Mouse (Mus musculus) heart, embryonic 14.5 days (tissue): ENCODE results near the gene Dyrk1b. TPM values are rescaled to one million over a fixed set of nuclear protein-coding genes. Genes with fewer than 3 reads are reported as not detected.
"Not testable (repeated sequence)": the region's sequence is repeated elsewhere in the genome, so short reads cannot be mapped to it uniquely, and the experiment has no call there.

Experiments used
- ATAC-seq: fragments of 200-750 bp; cut with Nextera tagmentation; 2 replicates; pipeline ENCODE4 v1.8.0; 2017; ENCODE audit warnings: low read depth, moderate TSS enrichment; ENCODE audit not compliant: insufficient number of reproducible peaks, insufficient read depth, low FRiP score
- H3K27ac ChIP-seq, 2 experiments: fragments of 200-500 bp in 1 of 2; fragments of 300-500 bp in 1 of 2; sonication (generic) in 1 of 2; replicated peaks in 1 of 2; 2 replicates each; pipeline ENCODE4 v1.5.1; 2012 to 2014; ENCODE audit warnings: low read depth in 2 of 2, low read length in 2 of 2, control low read depth in 1 of 2, mild to moderate bottlenecking in 1 of 2, mixed read lengths in 1 of 2; ENCODE audit not compliant: control insufficient read depth in 1 of 2, insufficient read depth in 1 of 2
- H3K27me3 ChIP-seq: fragments of 300-500 bp; sonication (generic); 2 replicates; pipeline ENCODE4 v1.6.1; 2014; ENCODE audit warnings: mild to moderate bottlenecking, low read length, control low read depth; ENCODE audit not compliant: control insufficient read depth, insufficient read depth
- H3K36me3 ChIP-seq: fragments of 300-500 bp; sonication (generic); 2 replicates; pipeline ENCODE4 v1.6.1; 2014; ENCODE audit warnings: mild to moderate bottlenecking, control low read depth, low read length, mixed read lengths; ENCODE audit not compliant: control insufficient read depth, insufficient read depth
- H3K4me1 ChIP-seq, 2 experiments: fragments of 200-500 bp in 1 of 2; fragments of 300-500 bp in 1 of 2; sonication (generic) in 1 of 2; 2 replicates each; pipeline ENCODE4 v1.6.1; 2012 to 2014; ENCODE audit warnings: low read length in 2 of 2, control low read depth in 1 of 2, mixed read lengths in 1 of 2; ENCODE audit not compliant: control insufficient read depth in 2 of 2, insufficient read depth in 2 of 2
- H3K4me2 ChIP-seq: fragments of 300-500 bp; sonication (generic); 2 replicates; pipeline ENCODE4 v1.6.1; 2014; ENCODE audit warnings: mild to moderate bottlenecking, low read length
- H3K4me3 ChIP-seq, 2 experiments: fragments of 200-500 bp in 1 of 2; fragments of 300-500 bp in 1 of 2; sonication (generic) in 1 of 2; 2 replicates each; pipeline ENCODE4 v1.5.1; 2012 to 2014; ENCODE audit warnings: low read length in 2 of 2, mild to moderate bottlenecking in 2 of 2, control low read depth in 1 of 2, low read depth in 1 of 2, moderate library complexity in 1 of 2; ENCODE audit not compliant: control insufficient read depth in 1 of 2, insufficient read depth in 1 of 2
- H3K9ac ChIP-seq: fragments of 300-500 bp; sonication (generic); 2 replicates; pipeline ENCODE4 v1.6.1; 2014; ENCODE audit warnings: mild to moderate bottlenecking, low read length
- H3K9me3 ChIP-seq: fragments of 300-500 bp; sonication (generic); 2 replicates; pipeline ENCODE4 v1.6.1; 2016; ENCODE audit warnings: low read length, control low read depth; ENCODE audit not compliant: control insufficient read depth
- WGBS: fragments of 180-500 bp; shearing (Covaris S2); extraction: QIAGEN DNeasy Blood & Tissue Kit; methylation state at CpG from one replicate; pipeline ENCODE4 v1.1.7; 2014; 5-methylcytosine and 5-hydroxymethylcytosine counted together
- polyA plus RNA-seq: library from polyadenylated mRNA; unstranded; fragments of >200 nt; fragmentation: Nextera tagmentation; extraction: Ambion mirVana; gene quantifications from 2 replicates; pipeline ENCODE4 v1.2.1, GENCODE M21; 2014

Gene Dyrk1b
- polyA plus RNA-seq, result 10.7 and 11.7 TPM in 2 replicates

DNA sequence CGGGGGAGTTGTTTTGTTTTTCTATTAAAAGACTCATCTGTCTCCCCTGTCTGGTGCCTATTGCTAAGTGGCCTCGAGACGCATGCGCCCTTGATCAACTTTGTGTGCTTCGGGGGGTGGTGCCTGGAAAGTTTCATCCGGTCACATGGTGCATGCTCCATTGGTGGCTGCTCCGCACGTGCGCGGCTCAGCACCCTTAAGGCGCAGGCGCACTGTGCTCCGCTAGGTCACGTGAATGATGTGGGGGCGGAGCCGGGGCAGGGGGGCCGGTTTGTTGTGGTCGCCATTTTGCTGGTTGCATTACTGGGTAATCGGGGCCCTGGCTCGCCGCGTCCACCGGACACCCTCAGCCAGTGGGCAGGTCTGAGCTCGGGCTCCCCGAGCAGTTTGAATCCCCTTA is at the start of gene Dyrk1b:
TSS of gene Dyrk1b (plus strand) at position 242 of the 400 bp plus-strand sequence.
- peaks cover 5 to 9% of the 10 kb centered on the region in 2 experiments; a peak in 3 of 4 replicates for H3K4me1 ChIP-seq
- H3K4me3 ChIP-seq, result peak within 1 kb of the TSS; percentile 90 to 98
- peaks cover 76% of the 10 kb centered on the region for H3K36me3 ChIP-seq
- H3K27me3 ChIP-seq, result no peaks in the 10 kb centered on the region
- WGBS, result 0% methylated on average over 25 of the region's 25 CpGs
- ATAC-seq, result peak; percentile 90
- peak within 1 kb of the TSS; percentile 89 for H3K9ac ChIP-seq
- peak within 1 kb of the TSS; percentile 47 to 86 for H3K27ac ChIP-seq
- H3K4me2 ChIP-seq, result peak within 1 kb of the TSS; percentile 93
- no peaks in the 10 kb centered on the region for H3K9me3 ChIP-seq

DNA sequence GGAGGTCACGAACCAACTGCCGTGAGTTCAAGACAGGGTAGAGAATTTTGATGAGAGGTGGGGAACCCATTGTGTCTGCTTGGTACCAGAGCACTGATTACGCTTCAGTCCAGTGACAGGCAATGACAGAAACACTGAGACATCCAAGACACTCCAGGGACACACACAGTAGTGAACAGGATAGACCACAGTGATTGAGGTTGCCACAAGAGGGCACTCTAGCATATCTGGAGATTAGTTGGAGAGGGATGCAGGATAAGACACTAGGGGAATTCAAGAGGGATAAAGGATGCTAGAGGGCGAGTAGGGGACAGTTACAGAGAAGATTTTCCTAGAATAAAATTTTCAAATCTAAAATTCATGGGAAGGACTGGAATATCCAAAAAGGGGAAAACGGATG is 41.7 kb upstream of the Dyrk1b start:
- Histone ChIP-seq H3K4me3 (no peak overlapping the region), H3K36me3 (no peaks in the 10 kb centered on the region), H3K27me3 (no peaks in the 10 kb centered on the region), H3K4me1 (no peaks in the 10 kb centered on the region), H3K27ac (no peak overlapping the region), H3K9ac (no peak overlapping the region), H3K4me2 (no peak overlapping the region), H3K9me3 (no peaks in the 10 kb centered on the region)
- WGBS, result 56% methylated on average over 5 of the region's 5 CpGs
- no peak for ATAC-seq

DNA sequence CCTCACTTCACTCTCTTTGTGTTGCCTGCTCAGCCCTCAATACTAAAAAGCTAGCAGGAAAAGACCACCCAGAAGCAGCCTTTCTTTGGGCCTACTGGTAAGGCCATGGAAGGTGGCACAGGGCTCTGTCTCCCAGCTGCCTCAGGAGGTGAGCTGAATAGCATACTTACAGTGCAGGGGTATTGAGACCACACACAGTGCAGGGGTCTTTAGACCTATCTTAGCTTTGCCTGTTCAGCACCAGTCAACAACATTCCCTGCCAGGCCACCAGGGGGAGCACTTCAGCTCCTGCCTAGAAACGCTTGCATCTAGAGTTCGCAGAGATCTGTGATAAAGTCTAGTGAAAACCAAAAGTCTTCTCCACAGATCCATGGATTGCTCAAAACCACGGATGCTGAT is 31.0 kb upstream of the Dyrk1b start:
- Histone ChIP-seq H3K4me3 (no peak overlapping the region), H3K27ac (no peak overlapping the region), H3K27me3 (peaks cover 12% of the 10 kb centered on the region; the same call in 1 of the 2 replicates), H3K36me3 (no peaks in the 10 kb centered on the region), H3K9ac (no peak overlapping the region), H3K4me1 (no peaks in the 10 kb centered on the region), H3K4me2 (no peak overlapping the region), H3K9me3 (0 out of 2 replicates have a peak, but pooled peaks cover 8% of the 10 kb centered on the region)
- 14% methylated on average over 3 of the region's 3 CpGs for WGBS
- ATAC-seq, result no peak

DNA sequence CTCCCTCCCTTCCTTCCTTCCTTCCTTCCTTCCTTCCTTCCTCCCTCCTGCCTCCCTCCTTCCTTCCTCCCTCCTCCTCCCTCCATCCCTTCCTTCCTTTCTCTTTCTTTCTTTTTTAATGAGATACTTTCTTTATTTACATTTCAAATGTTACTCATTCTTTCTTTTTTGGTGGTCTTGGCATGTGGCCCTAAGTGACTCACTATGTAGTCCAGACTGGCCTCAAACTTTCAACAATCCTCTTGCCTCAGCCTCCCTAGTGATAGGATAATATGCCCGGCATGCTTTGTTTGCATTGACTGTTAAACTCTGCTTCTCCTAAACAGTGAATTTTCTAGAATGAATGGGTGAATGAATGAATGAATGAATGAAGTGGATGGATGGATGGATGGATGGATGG is 29.4 kb upstream of the Dyrk1b start:
- Histone ChIP-seq H3K27me3 (peaks cover 12% of the 10 kb centered on the region; the same call in 1 of the 2 replicates), H3K9ac (no peak overlapping the region), H3K4me2 (no peak overlapping the region), H3K4me3 (no peak overlapping the region), H3K27ac (no peak overlapping the region), H3K36me3 (no peaks in the 10 kb centered on the region), H3K4me1 (no peaks in the 10 kb centered on the region), H3K9me3 (no peaks in the 10 kb centered on the region)
- 84% methylated on average over 1 of the region's 1 CpGs for WGBS
- ATAC-seq, result no peak

DNA sequence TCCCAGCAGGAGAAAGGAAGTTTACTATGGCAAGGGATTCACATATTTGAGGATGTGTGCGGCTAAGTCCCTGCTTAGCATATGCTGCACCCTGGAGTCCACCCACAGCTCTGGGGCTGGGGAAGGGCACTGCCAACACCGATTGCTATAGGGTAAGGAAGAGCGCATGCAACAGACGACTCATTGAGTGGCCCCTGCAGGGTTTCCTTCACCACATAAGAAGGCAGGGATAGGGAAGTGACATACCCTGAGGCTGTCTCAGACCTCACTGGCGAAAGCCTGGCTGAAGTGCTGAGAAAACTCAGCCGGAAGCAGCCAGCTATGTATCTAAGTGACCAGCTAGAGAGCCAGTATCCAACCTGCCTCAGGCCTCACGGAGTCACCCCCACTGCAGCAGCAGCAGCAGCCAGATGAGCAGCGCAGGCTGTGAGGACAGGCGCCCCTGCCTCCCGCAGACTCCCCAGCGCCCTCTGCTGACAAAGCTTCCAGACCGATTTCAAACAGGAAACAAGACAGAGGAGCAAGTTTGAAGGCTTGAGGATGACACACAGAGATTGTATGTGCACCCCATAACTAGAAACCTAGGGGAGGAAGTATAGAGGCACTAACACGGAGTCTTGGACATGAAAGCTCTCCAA is 27.6 kb upstream of the Dyrk1b start:
- H3K4me1 ChIP-seq, result no peaks in the 10 kb centered on the region
- H3K4me3 ChIP-seq, result no peak overlapping the region
- H3K9me3 ChIP-seq, result no peaks in the 10 kb centered on the region
- no peak for ATAC-seq
- no peak overlapping the region for H3K9ac ChIP-seq
- H3K4me2 ChIP-seq, result no peak overlapping the region
- no peak overlapping the region for H3K27ac ChIP-seq
- 15% methylated on average over 13 of the region's 13 CpGs for WGBS
- H3K36me3 ChIP-seq, result no peaks in the 10 kb centered on the region
- peaks cover 11% of the 10 kb centered on the region; the same call in 1 of the 2 replicates for H3K27me3 ChIP-seq

DNA sequence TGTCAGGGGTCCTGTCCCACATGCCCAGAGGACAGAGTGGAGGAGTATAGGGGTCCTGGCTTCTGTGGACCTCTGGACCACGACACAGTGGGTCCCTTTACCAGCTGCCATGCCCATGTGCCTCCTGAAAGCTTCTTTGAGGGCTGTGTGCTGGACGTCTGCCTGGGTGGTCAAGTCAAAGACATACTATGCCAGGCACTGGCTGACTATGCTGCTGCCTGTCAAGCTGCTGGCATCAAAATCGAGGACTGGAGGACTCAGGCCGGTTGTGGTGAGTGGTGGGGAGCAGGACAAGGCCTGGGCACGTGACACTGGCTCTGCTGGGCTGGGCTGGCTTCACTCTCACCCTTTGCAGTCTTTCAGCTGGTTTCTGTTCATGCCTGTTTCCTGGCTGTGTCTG is 25.7 kb upstream of the Dyrk1b start:
- 29% methylated on average over 5 of the region's 5 CpGs for WGBS
- H3K4me3 ChIP-seq, H3K4me2 ChIP-seq: not testable (repeated sequence)

DNA sequence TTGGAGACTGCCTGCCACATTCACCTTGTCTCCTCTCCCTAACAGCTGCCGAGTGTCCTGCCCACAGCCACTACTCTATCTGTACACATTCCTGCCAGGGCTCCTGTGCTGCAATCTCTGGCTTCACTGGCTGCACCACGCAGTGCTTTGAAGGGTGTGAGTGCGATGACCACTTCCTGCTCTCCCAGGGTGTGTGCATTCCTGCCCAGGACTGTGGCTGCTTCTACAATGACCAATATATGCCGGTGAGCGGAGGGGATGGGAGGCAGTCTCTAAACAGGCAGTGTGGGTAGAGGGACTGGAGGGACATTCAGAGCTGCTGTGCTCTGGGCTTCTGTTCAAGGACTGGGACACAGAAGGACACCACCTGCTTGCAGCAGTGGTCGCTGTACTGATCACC is 20.0 kb upstream of the Dyrk1b start:
- H3K27ac ChIP-seq, result no peak overlapping the region
- H3K4me3 ChIP-seq, result no peak overlapping the region
- 25% methylated on average over 6 of the region's 6 CpGs for WGBS
- no peak overlapping the region; the same call in 1 of the 2 replicates for H3K9ac ChIP-seq
- no peaks in the 10 kb centered on the region for H3K27me3 ChIP-seq
- no peaks in the 10 kb centered on the region for H3K36me3 ChIP-seq
- no peaks in the 10 kb centered on the region for H3K9me3 ChIP-seq
- H3K4me1 ChIP-seq, result no peaks in the 10 kb centered on the region
- no peak overlapping the region for H3K4me2 ChIP-seq
- ATAC-seq, result no peak

More for the DNA sequence above, 25.7 kb upstream of the Dyrk1b start:
- not testable (repeated sequence) for H3K27me3 ChIP-seq, ATAC-seq, H3K9me3 ChIP-seq, H3K36me3 ChIP-seq, H3K27ac ChIP-seq, H3K9ac ChIP-seq, H3K4me1 ChIP-seq

DNA sequence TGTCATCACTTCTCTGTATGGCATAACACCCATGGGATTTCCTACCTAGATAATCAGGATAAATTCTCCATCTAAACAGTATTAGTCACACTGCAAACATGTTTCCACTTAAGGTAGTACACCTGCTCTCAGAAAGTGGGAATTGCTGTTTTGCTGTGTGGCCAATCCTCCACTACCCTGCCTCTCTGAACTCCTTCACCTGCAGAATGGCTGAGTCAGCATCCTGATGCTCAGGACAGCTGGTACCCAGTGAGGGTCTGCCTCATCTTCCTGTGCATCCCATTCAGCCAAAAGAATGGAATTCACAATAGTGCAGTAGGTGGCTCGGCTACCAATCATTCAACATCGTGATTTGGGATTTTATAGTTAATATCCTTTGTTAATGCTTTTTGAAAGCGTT is 19.4 kb upstream of the Dyrk1b start:
- no peaks in the 10 kb centered on the region for H3K36me3 ChIP-seq
- WGBS, result 70% methylated on average over 3 of the region's 3 CpGs
- H3K4me3 ChIP-seq, result no peak overlapping the region
- H3K9me3 ChIP-seq, result no peaks in the 10 kb centered on the region
- ATAC-seq, result no peak
- H3K4me1 ChIP-seq, result no peaks in the 10 kb centered on the region
- no peak overlapping the region for H3K27ac ChIP-seq
- H3K9ac ChIP-seq, result no peak overlapping the region
- H3K4me2 ChIP-seq, result no peak overlapping the region
- H3K27me3 ChIP-seq, result no peaks in the 10 kb centered on the region
